Mouse (Mus musculus): ENCODE data around the gene Pot1b. TPM values are rescaled to one million over a fixed set of nuclear protein-coding genes. Genes with fewer than 3 reads are reported as not detected.

The Pot1b gene
- total RNA-seq (2015) = 16.5 and 30.6 TPM in 2 replicates
- total RNA-seq (2017) = 29.8 and 38.3 TPM in 2 replicates

DNA sequence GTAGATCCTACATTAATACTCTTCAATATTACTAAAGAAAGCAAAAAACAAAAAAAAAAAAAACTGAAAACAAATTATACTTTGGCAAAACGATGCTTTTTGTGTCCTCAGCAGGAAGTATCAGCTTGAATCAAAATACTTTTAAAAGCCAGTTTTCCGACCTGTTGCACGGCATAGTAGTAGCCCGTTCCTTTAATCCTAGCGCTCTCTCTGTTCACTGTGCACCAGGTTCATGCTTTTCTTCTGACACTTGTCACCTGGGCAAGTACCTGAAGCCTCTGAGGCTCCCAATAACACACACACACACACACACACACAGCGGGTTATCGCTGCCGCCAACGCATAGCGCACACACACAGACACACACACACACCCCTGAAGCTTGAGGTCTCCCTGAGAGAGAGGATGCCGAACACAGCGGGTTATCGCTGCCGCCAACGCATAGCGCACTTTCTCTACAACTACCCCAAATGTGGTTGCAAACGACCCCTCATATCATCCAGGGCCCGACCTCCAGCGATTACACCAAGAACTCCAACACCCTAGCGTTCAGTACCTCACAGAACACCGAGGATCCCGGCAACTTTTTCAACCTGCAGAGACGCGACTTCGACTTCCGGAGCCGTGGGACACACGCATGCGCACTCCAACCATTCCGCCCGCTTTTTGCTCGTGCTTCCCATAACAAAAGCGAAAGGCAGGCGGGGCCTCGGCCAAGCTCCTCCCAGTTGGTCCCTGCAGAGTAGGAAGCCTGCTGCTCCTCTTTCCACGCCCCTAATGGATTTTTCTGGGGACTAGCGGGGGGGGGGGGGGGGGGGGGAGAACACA, at the start of gene Pot1b:
Pot1b (minus strand) TSS at position 645 of the 828 bp plus-strand sequence.
- ATAC-seq (replicated peaks; ENCODE audit: poor library complexity) = peak; percentile 94

- peak; percentile 81 for ATAC-seq (replicated peaks; ENCODE audit: poor library complexity)
Measured at GRCm38 (mm10) chr17:55751170-55751569, 38.7 kb upstream of the Pot1b start.

DNA sequence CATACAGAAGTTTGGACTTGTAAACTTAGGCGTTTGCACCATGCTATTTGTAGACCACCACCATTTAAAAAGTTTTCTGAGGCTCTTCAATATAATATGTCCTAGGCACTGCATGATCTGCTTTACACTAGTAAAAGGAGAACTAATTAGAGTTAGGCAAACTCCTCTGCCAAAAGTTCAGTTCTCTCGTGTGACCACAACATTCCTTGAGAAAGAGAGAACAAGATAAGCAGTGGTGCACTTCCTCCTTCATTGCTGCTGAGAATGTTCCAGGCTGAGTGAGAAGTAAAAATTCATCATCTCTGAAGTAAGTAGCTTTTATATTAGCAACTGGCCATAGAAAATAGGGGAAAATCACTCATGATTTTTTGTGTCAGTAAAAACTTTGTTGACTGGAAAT, 37.4 kb upstream of the Pot1b start, which contains the start of gene Adgre4:
Adgre4 (plus strand) TSS at position 199 of the 400 bp plus-strand sequence.
- ATAC-seq (replicated peaks; ENCODE audit: poor library complexity) = peak; percentile 98

DNA sequence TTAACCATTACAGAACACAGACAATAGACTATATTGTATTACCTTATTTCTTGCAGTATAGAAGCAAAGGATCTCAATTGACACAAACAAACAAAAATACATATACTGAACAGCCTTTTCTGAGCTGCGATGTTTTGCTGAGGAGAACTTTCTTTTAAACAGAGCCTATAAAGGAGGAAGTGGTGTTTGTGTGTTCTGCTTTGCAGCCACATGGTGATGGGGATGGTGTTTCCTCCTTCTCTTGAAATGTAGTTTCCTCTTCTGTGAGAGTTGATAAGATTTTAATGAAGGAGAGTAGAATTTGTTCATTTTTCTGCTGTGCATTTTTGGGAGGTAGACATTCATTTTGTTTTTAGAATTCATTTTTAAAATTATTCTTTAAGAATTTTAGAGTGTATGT, 24.2 kb upstream of the Pot1b start:
- ATAC-seq (replicated peaks; ENCODE audit: poor library complexity) = peak; percentile 99

GRCm38 (mm10) chr17:55726193-55726592, 13.8 kb upstream of the Pot1b start:
- peak; percentile 95 for ATAC-seq (replicated peaks; ENCODE audit: poor library complexity)

GRCm38 (mm10) chr17:55722250-55722649, 9.8 kb upstream of the Pot1b start:
- ATAC-seq (replicated peaks; ENCODE audit: poor library complexity) = peak; percentile 69

GRCm38 (mm10) chr17:55721270-55721669, 8.8 kb upstream of the Pot1b start:
- peak; percentile 78 for ATAC-seq (replicated peaks; ENCODE audit: poor library complexity)

DNA sequence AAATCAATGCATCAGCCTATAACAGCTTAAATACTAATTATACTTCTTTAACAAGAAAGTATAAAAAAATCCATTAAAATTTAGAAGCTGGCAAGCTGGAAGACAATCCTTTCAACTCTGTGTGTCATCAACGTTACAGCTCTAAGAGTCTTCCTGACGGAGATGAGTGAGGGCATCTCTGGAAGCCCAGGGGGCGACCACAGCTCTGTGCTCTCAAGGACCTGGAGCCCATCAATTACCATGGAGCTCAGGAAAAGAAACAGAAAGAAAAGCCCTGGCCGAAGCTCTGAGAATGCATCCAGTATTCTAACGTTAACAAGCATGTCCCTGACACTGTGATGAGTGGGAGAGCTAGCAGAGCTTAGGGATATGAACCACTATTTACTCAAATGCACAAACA, 9.6 kb downstream of the Pot1b start:
- no peak for ATAC-seq (replicated peaks; ENCODE audit: poor library complexity)

GRCm38 (mm10) chr17:55702161-55702820, 10.1 kb downstream of the Pot1b start:
- peak; percentile 97 for ATAC-seq (replicated peaks; ENCODE audit: poor library complexity)

- ATAC-seq (replicated peaks; ENCODE audit: poor library complexity) = no peak
Measured at GRCm38 (mm10) chr17:55699388-55699787, 13.0 kb downstream of the Pot1b start.

DNA sequence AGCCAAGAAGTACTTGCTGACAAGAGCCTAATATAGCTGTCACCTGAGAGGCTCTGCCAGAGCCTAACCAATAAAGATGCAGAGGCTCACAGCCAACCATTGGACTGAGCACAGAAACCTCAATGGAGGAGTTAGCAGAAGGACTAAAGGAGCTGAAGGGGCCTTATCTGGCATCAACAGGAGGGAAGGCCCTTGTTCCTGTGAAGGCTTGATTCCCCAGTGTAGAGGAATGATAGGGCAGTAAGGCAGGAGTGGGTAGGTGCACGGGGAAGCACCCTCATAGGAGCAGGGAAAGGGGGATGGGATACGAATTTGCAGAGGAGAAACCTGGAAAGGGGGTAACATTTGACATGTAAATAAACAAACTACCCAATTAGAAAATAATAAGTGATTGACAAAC, 51.3 kb downstream of the Pot1b start:
- 0 out of 2 replicates have a peak, but pooled peaks have one; percentile 29 for ATAC-seq (replicated peaks; ENCODE audit: poor library complexity)

DNA sequence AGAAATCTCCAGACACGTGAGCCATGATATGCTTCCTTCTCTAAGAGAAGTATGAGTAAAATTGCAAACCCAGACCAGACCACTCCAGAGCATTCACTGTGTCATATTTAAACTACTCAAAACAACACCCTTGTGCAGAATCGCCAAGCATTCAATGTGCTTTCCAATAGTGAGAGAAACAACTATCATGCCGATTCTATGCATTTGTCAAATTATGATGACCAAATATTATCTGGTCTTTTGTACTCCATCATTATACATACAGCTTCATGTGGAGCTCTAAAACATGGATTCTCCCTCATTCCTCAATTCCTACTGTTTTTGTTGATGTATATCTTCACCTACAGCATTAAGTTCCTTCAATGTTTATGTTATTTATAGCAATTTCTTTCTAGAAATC, 87.3 kb downstream of the Pot1b start, which contains the start of gene Vmn2r118:
Vmn2r118 (minus strand) TSS at position 101 of the 400 bp plus-strand sequence.
- ATAC-seq (replicated peaks; ENCODE audit: poor library complexity) = no peak

Other genes with a start within 250 kb of the Pot1b start
- gene Vmn2r118, start 87.4 kb downstream of the Pot1b start, total RNA-seq (2015) = not detected in 2 replicates
- not detected in 2 replicates for gene Vmn2r118, start 87.4 kb downstream of the Pot1b start, total RNA-seq (2017)
- gene Adgre4, start 37.4 kb upstream of the Pot1b start, total RNA-seq (2015) = 0.35 and 2.3 TPM in 2 replicates
- 0.10 and 0.67 TPM in 2 replicates for gene Adgre4, start 37.4 kb upstream of the Pot1b start, total RNA-seq (2017)
- gene Zfp119a, start 166.3 kb upstream of the Pot1b start, total RNA-seq (2015) = 5.9 and 9.2 TPM in 2 replicates
- 3.9 and 6.8 TPM in 2 replicates for gene Zfp119a, start 166.3 kb upstream of the Pot1b start, total RNA-seq (2017)
- 12.5 and 17.0 TPM in 2 replicates for gene Zfp959, start 179.5 kb upstream of the Pot1b start, total RNA-seq (2015)
- 10.3 and 10.7 TPM in 2 replicates for gene Zfp959, start 179.5 kb upstream of the Pot1b start, total RNA-seq (2017)
- gene Zfp119b, start 236.9 kb upstream of the Pot1b start, total RNA-seq (2015) = 3.8 and 5.5 TPM in 2 replicates
- gene Zfp119b, start 236.9 kb upstream of the Pot1b start, total RNA-seq (2017) = 4.8 and 5.2 TPM in 2 replicates
- 14.4 and 20.5 TPM in 2 replicates for gene Ebi3, start 240.0 kb upstream of the Pot1b start, total RNA-seq (2015)
- 13.8 and 17.7 TPM in 2 replicates for gene Ebi3, start 240.0 kb upstream of the Pot1b start, total RNA-seq (2017)
- gene Yju2, start 246.5 kb upstream of the Pot1b start, total RNA-seq (2015) = 7.4 and 11.0 TPM in 2 replicates
- 21.8 and 23.3 TPM in 2 replicates for gene Yju2, start 246.5 kb upstream of the Pot1b start, total RNA-seq (2017)

Data from megakaryocyte progenitor cell, adult 5-6 weeks (primary cell).